Mouse (Mus musculus) kidney, embryonic 14.5 days (tissue): ENCODE results near the gene Pde1c. TPM values are rescaled to one million over a fixed set of nuclear protein-coding genes. Genes with fewer than 3 reads are reported as not detected.

Experiments used
- ATAC-seq: fragments of 200-750 bp; cut with Nextera tagmentation; 2 replicates; pipeline ENCODE4 v1.8.0; 2017; ENCODE audit warnings: moderate number of reproducible peaks, mild to moderate bottlenecking, moderate TSS enrichment, moderate library complexity; ENCODE audit not compliant: low FRiP score, low TSS enrichment
- H3K27ac ChIP-seq: fragments of 300-500 bp; sonication (generic); 2 replicates; pipeline ENCODE4 v1.5.1; 2014; ENCODE audit warnings: low read depth, mild to moderate bottlenecking, low read length, moderate library complexity, mixed read lengths
- H3K27me3 ChIP-seq: fragments of 300-500 bp; sonication (generic); 2 replicates; pipeline ENCODE4 v1.6.1; 2014; ENCODE audit warnings: mild to moderate bottlenecking, low read length; ENCODE audit not compliant: control insufficient read depth, insufficient read depth
- H3K36me3 ChIP-seq: fragments of 300-500 bp; sonication (generic); 2 replicates; pipeline ENCODE4 v1.6.1; 2014; ENCODE audit warnings: low read length, mixed read lengths; ENCODE audit not compliant: control insufficient read depth, insufficient read depth
- H3K4me1 ChIP-seq: fragments of 300-500 bp; sonication (generic); 2 replicates; pipeline ENCODE4 v1.6.1; 2014; ENCODE audit warnings: low read length, mixed read lengths; ENCODE audit not compliant: control insufficient read depth, insufficient read depth
- H3K4me2 ChIP-seq: fragments of 300-500 bp; sonication (generic); replicated peaks from 2 replicates; pipeline ENCODE4 v1.6.1; 2014; ENCODE audit warnings: low read depth, mild to moderate bottlenecking, low read length
- H3K4me3 ChIP-seq: fragments of 300-500 bp; sonication (generic); 2 replicates; pipeline ENCODE4 v1.5.1; 2014; ENCODE audit warnings: mild to moderate bottlenecking, low read length
- H3K9ac ChIP-seq: fragments of 300-500 bp; sonication (generic); 2 replicates; pipeline ENCODE4 v1.6.1; 2014; ENCODE audit warnings: low read depth, mild to moderate bottlenecking, low read length, moderate library complexity
- H3K9me3 ChIP-seq: fragments of 300-500 bp; sonication (generic); 2 replicates; pipeline ENCODE4 v1.6.1; 2016; ENCODE audit warnings: low read length; ENCODE audit not compliant: control insufficient read depth
- WGBS: fragments of 180-500 bp; shearing (Covaris S2); extraction: QIAGEN DNeasy Blood & Tissue Kit; methylation state at CpG from one replicate; pipeline ENCODE4 v1.1.7; 2014; 5-methylcytosine and 5-hydroxymethylcytosine counted together
- microRNA-seq: library from miRNA; unstranded; fragments of <30 nt; microRNA quantifications from one replicate; pipeline ENCODE4, GENCODE M21; 2016
- polyA plus RNA-seq: library from polyadenylated mRNA; unstranded; fragments of >200 nt; fragmentation: Nextera tagmentation; extraction: Ambion mirVana; gene quantifications from 2 replicates; pipeline ENCODE4 v1.2.1, GENCODE M21; 2014

Pde1c gene
- polyA plus RNA-seq, 1 experiment from 2014 or later: 1.1 TPM

- Histone ChIP-seq H3K4me2 (no peak overlapping the region), H3K27me3 (no peaks in the 10 kb centered on the region), H3K9me3 (no peaks in the 10 kb centered on the region), H3K36me3 (no peaks in the 10 kb centered on the region), H3K4me3 (no peak overlapping the region), H3K4me1 (no peaks in the 10 kb centered on the region), H3K27ac (no peak overlapping the region), H3K9ac (no peak overlapping the region)
- ATAC-seq: no peak
- WGBS: 74% methylated on average over 2 of the region's 2 CpGs
These were observed 543.4 kb downstream of the Pde1c start for GRCm38 (mm10) chr6:56025533-56025932.

Small RNAs within 50 kb of the gene (microRNA-seq; reads per million reads assigned to microRNA genes)
- gene Gm44413: not detected

Other genes with a start within 250 kb of the Pde1c start
- gene Lsm5, start 135.6 kb upstream of the Pde1c start, polyA plus RNA-seq: 174 and 261 TPM in 2 replicates
- gene Avl9, start 145.8 kb upstream of the Pde1c start, polyA plus RNA-seq: 11.2 and 20.2 TPM in 2 replicates
- gene Kbtbd2, start 228.7 kb upstream of the Pde1c start, polyA plus RNA-seq: 20.4 and 38.3 TPM in 2 replicates